Mouse (Mus musculus): ENCODE results near the gene Gm5089. TPM values are rescaled to one million over a fixed set of nuclear protein-coding genes. Genes with fewer than 3 reads are reported as not detected.

The Gm5089 gene
- polyA plus RNA-seq, 1 experiment: not detected

- Histone ChIP-seq H3K4me3 (ENCODE audit: insufficient read depth, low read length) (no peak overlapping the region), H3K27ac (ENCODE audit: insufficient read depth, low read length) (no peak overlapping the region), H3K4me1 (ENCODE audit: control insufficient read depth, insufficient read depth, low read length) (no peaks in the 10 kb centered on the region)
- TF ChIP-seq CTCF (IDR thresholded peaks at IDR 0.05; ENCODE audit: borderline replicate concordance, insufficient read depth, low read length): no peak
- TF ChIP-seq POLR2A (IDR thresholded peaks at IDR 0.05; ENCODE audit: low read depth, low read length): no peak
These were observed 18.4 kb downstream of the Gm5089 start for GRCm38 (mm10) chr14:122432558-122432957.

DNA sequence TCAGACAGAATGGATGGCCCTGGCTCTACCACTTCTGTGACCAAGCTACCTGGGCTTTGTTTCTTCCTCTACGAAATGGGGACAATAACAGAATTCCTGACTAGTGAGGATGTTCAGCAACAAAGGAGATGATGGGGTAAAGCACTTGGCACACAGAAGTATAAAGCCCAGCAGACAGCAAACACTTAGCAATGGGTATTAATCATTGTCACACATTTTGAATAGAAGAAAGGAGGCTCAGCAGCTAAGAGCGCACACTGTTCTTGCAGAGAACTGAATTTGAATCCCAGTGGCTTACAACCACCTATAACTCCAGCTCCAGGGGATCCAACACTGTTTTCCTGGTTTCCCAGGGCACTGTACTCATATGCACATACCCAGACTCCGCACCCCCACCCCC lies 23.3 kb downstream of the Gm5089 start:
- no peaks in the 10 kb centered on the region for H3K4me1 ChIP-seq (ENCODE audit: control insufficient read depth, insufficient read depth, low read length)
- no peak overlapping the region for H3K4me3 ChIP-seq (ENCODE audit: insufficient read depth, low read length)
- no peak overlapping the region for H3K27ac ChIP-seq (ENCODE audit: insufficient read depth, low read length)
- TF ChIP-seq CTCF (IDR thresholded peaks at IDR 0.05; ENCODE audit: borderline replicate concordance, insufficient read depth, low read length) (no peak), POLR2A (IDR thresholded peaks at IDR 0.05; ENCODE audit: low read depth, low read length) (no peak)

GRCm38 (mm10) chr14:122427204-122427560 lies 23.7 kb downstream of the Gm5089 start:
- H3K4me3 ChIP-seq (ENCODE audit: insufficient read depth, low read length): no peak overlapping the region
- no peak overlapping the region for H3K27ac ChIP-seq (ENCODE audit: insufficient read depth, low read length)
- no peaks in the 10 kb centered on the region for H3K4me1 ChIP-seq (ENCODE audit: control insufficient read depth, insufficient read depth, low read length)
- TF ChIP-seq POLR2A (IDR thresholded peaks at IDR 0.05; ENCODE audit: low read depth, low read length) (no peak), CTCF (IDR thresholded peaks at IDR 0.05; ENCODE audit: borderline replicate concordance, insufficient read depth, low read length) (no peak)

- Histone ChIP-seq H3K27ac (ENCODE audit: insufficient read depth, low read length) (no peak overlapping the region), H3K4me3 (ENCODE audit: insufficient read depth, low read length) (no peak overlapping the region), H3K4me1 (ENCODE audit: control insufficient read depth, insufficient read depth, low read length) (no peaks in the 10 kb centered on the region)
- TF ChIP-seq POLR2A (IDR thresholded peaks at IDR 0.05; ENCODE audit: low read depth, low read length): no peak
- TF ChIP-seq CTCF (IDR thresholded peaks at IDR 0.05; ENCODE audit: borderline replicate concordance, insufficient read depth, low read length): no peak
These were observed 24.2 kb downstream of the Gm5089 start for GRCm38 (mm10) chr14:122426529-122427203.

- TF ChIP-seq CTCF (IDR thresholded peaks at IDR 0.05; ENCODE audit: borderline replicate concordance, insufficient read depth, low read length): no peak
- TF ChIP-seq POLR2A (IDR thresholded peaks at IDR 0.05; ENCODE audit: low read depth, low read length): no peak
- Histone ChIP-seq H3K4me1 (ENCODE audit: control insufficient read depth, insufficient read depth, low read length) (no peaks in the 10 kb centered on the region), H3K4me3 (ENCODE audit: insufficient read depth, low read length) (no peak overlapping the region), H3K27ac (ENCODE audit: insufficient read depth, low read length) (no peak overlapping the region)
These were observed 26.5 kb downstream of the Gm5089 start for GRCm38 (mm10) chr14:122424441-122424840.

- TF ChIP-seq POLR2A (IDR thresholded peaks at IDR 0.05; ENCODE audit: low read depth, low read length) (no peak), CTCF (IDR thresholded peaks at IDR 0.05; ENCODE audit: borderline replicate concordance, insufficient read depth, low read length) (no peak)
- H3K4me1 ChIP-seq (ENCODE audit: control insufficient read depth, insufficient read depth, low read length): no peaks in the 10 kb centered on the region
- no peak overlapping the region for H3K27ac ChIP-seq (ENCODE audit: insufficient read depth, low read length)
- H3K4me3 ChIP-seq (ENCODE audit: insufficient read depth, low read length): no peak overlapping the region
These were observed 34.6 kb downstream of the Gm5089 start for GRCm38 (mm10) chr14:122416166-122416771.

- Histone ChIP-seq H3K4me1 (ENCODE audit: control insufficient read depth, insufficient read depth, low read length) (no peaks in the 10 kb centered on the region), H3K4me3 (ENCODE audit: insufficient read depth, low read length) (no peak overlapping the region), H3K27ac (ENCODE audit: insufficient read depth, low read length) (no peak overlapping the region)
- TF ChIP-seq POLR2A (IDR thresholded peaks at IDR 0.05; ENCODE audit: low read depth, low read length): no peak
These were observed 36.1 kb downstream of the Gm5089 start for GRCm38 (mm10) chr14:122414786-122415185.

DNA sequence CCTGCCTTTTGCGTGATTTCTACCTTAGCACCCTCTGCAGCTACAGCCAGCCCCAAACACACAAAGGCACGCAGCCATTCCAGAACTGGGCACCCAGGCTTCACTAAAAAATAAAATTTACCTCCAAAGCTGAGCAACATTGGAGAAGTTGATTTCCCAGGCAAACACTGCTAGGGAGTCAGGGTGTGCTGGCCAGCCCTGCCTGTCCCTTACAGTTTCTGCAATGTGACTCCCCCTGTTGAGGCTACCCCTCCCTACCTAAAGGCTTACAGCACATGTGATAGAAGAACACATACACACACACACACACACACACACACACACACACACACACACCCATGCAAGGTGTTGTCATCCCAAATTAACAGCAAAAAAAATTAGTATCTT lies 37.4 kb downstream of the Gm5089 start:
- no peaks in the 10 kb centered on the region for H3K4me1 ChIP-seq (ENCODE audit: control insufficient read depth, insufficient read depth, low read length)
- TF ChIP-seq POLR2A (IDR thresholded peaks at IDR 0.05; ENCODE audit: low read depth, low read length) (no peak), CTCF (IDR thresholded peaks at IDR 0.05; ENCODE audit: borderline replicate concordance, insufficient read depth, low read length) (no peak)
- H3K4me3 ChIP-seq (ENCODE audit: insufficient read depth, low read length): no peak overlapping the region
- H3K27ac ChIP-seq (ENCODE audit: insufficient read depth, low read length): no peak overlapping the region

GRCm38 (mm10) chr14:122412841-122413541 lies 37.9 kb downstream of the Gm5089 start:
- H3K4me3 ChIP-seq (ENCODE audit: insufficient read depth, low read length): no peak overlapping the region
- no peak overlapping the region for H3K27ac ChIP-seq (ENCODE audit: insufficient read depth, low read length)
- TF ChIP-seq POLR2A (IDR thresholded peaks at IDR 0.05; ENCODE audit: low read depth, low read length): no peak
- TF ChIP-seq CTCF (IDR thresholded peaks at IDR 0.05; ENCODE audit: borderline replicate concordance, insufficient read depth, low read length): no peak
- H3K4me1 ChIP-seq (ENCODE audit: control insufficient read depth, insufficient read depth, low read length): no peaks in the 10 kb centered on the region

All from embryonic fibroblast, embryonic 13.5 days (primary cell).